Comparison of ENCODE assay signal across 19 mouse cellular contexts in genomic region chr1:90333676-90334430, GRCm38 (mm10).
DNase-seq lines count a peak whose midpoint lies in the region; ATAC-seq and TF ChIP-seq lines count a peak whose summit lies in the region.
"Had no signal": no experiment of that assay in that cellular context is flagged by ENCODE, and none has a peak within 500 bp of the region (broad histone marks: within the 10 kb centered on the region; RNA-seq: fewer than 3 reads in every experiment).

No protein-coding gene starts in this region.

- no peak overlapping the region for H3K9ac ChIP-seq in lung, embryonic 14.5 days
- H3K9ac ChIP-seq: embryonic facial prominence, embryonic 12.5 days; forebrain, postnatal 0 days; heart, embryonic 13.5 days; hindbrain, embryonic 13.5 days; lung, embryonic 15.5 days; neural tube, embryonic 12.5 days had no signal

- ATAC-seq in lung, embryonic 14.5 days (ENCODE audit: insufficient read depth): no peak
- ATAC-seq: activated CD4-positive, CD25-positive, alpha-beta regulatory T cell, adult 4 months; forebrain, postnatal 0 days; intestine, embryonic 16.5 days; midbrain, embryonic 16.5 days had no signal

- H3K4me3 ChIP-seq in lung, embryonic 14.5 days (ENCODE audit: low read depth, low read length): no peak overlapping the region
- H3K4me3 ChIP-seq in lung, adult 2 months (replicated peaks; ENCODE audit: extremely low read depth, low read depth, low read length): no peak overlapping the region
- H3K4me3 ChIP-seq in brown adipose tissue, adult 24 weeks (ENCODE audit: insufficient read depth, low read depth, low read length): no peak overlapping the region
- H3K4me3 ChIP-seq: embryonic facial prominence, embryonic 12.5 days; heart, embryonic 13.5 days; hindbrain, embryonic 13.5 days; lung, embryonic 15.5 days; neural tube, embryonic 12.5 days had no signal

- H3K36me3 ChIP-seq in lung, embryonic 14.5 days (ENCODE audit: insufficient read depth): no peaks in the 10 kb centered on the region
- H3K36me3 ChIP-seq: embryonic facial prominence, embryonic 12.5 days; heart, embryonic 13.5 days; hindbrain, embryonic 13.5 days; lung, embryonic 15.5 days; neural tube, embryonic 12.5 days had no signal

- H3K4me2 ChIP-seq in lung, embryonic 14.5 days: no peak overlapping the region
- H3K4me2 ChIP-seq: embryonic facial prominence, embryonic 12.5 days; heart, embryonic 13.5 days; hindbrain, embryonic 13.5 days; lung, embryonic 15.5 days; neural tube, embryonic 12.5 days had no signal

- H3K9me3 ChIP-seq in lung, embryonic 14.5 days (ENCODE audit: low read depth, low read length): no peaks in the 10 kb centered on the region
- H3K9me3 ChIP-seq: embryonic facial prominence, embryonic 12.5 days; heart, embryonic 13.5 days; hindbrain, embryonic 13.5 days; lung, embryonic 15.5 days; neural tube, embryonic 12.5 days had no signal

- peaks cover 6% of the 10 kb centered on the region for H3K27me3 ChIP-seq in lung, embryonic 14.5 days (ENCODE audit: insufficient read depth, low read length)
- H3K27me3 ChIP-seq: embryonic facial prominence, embryonic 12.5 days; neural tube, embryonic 12.5 days had no signal

- TF ChIP-seq POLR2A in lung, adult 2 months (IDR thresholded peaks at IDR 0.05; ENCODE audit: borderline replicate concordance, extremely low read depth, low read depth, low read length): no peak

- WGBS in lung, embryonic 14.5 days: 70% methylated on average over 6 of the region's 6 CpGs
- 69% methylated on average over 6 of the region's 6 CpGs for WGBS in lung, adult 2 months

- no peak overlapping the region; the same call in 1 of the 2 replicates for H3K27ac ChIP-seq in lung, embryonic 14.5 days (ENCODE audit: low read depth)
- peak overlapping the region; percentile 74 for H3K27ac ChIP-seq in brown adipose tissue, adult 24 weeks (replicated peaks; ENCODE audit: low read depth, low read length)
- H3K27ac ChIP-seq: heart, embryonic 13.5 days; neural tube, embryonic 12.5 days had no signal

- no peak for TF ChIP-seq CTCF in lung, embryonic 14.5 days (IDR thresholded peaks at IDR 0.05; ENCODE audit: low read depth)
- no peak for TF ChIP-seq CTCF in lung, adult 2 months (IDR thresholded peaks at IDR 0.05; ENCODE audit: insufficient read depth, low read length)

- peak; percentile 65 for DNase-seq in adrenal gland, adult 2 months
- no peak for DNase-seq in adrenal gland, adult 18-20 months (ENCODE audit: low spot score in 2 of 2)
- peak; percentile 38 for DNase-seq in lung, embryonic 14.5 days
- DNase-seq in lung, adult 2 months: no peak
- DNase-seq in kidney, postnatal 14 days: peak; percentile 26
- DNase-seq in spleen, postnatal 4 days (ENCODE audit: low spot score in 2 of 2): no peak
- no peak for DNase-seq in cerebellum, postnatal 4 days (ENCODE audit: low spot score in 2 of 2)
- DNase-seq: cerebellum, postnatal 25 days; forebrain, postnatal 0 days; thymus, postnatal 14 days had no signal

- H3K4me1 ChIP-seq in lung, embryonic 14.5 days (ENCODE audit: insufficient read depth): peaks cover 16% of the 10 kb centered on the region
- H3K4me1 ChIP-seq in lung, adult 2 months (ENCODE audit: control insufficient read depth, insufficient read depth, low read length): no peaks in the 10 kb centered on the region
- H3K4me1 ChIP-seq in brown adipose tissue, adult 24 weeks (ENCODE audit: control insufficient read depth, insufficient read depth, insufficient read length, low read length): peaks cover 3% of the 10 kb centered on the region; the same call in 1 of the 2 replicates

Comparison
In these comparisons a context has a peak if more than half of its experiments do, and no peak if none do; other contexts are left out.
1. DNase-seq: peak in adrenal gland, adult 2 months (single experiment), lung, embryonic 14.5 days (single experiment) and kidney, postnatal 14 days (single experiment); none in adrenal gland, adult 18-20 months (0 of 2), lung, adult 2 months (single experiment), spleen, postnatal 4 days (0 of 2) and cerebellum, postnatal 4 days (0 of 2).